Mouse (Mus musculus): Measurements from ENCODE around the gene Chst7. TPM values are rescaled to one million over a fixed set of nuclear protein-coding genes. Genes with fewer than 3 reads are reported as not detected.

The Chst7 gene
- polyA plus RNA-seq, 1 experiment from 2014 or later: 4.2 TPM

DNA sequence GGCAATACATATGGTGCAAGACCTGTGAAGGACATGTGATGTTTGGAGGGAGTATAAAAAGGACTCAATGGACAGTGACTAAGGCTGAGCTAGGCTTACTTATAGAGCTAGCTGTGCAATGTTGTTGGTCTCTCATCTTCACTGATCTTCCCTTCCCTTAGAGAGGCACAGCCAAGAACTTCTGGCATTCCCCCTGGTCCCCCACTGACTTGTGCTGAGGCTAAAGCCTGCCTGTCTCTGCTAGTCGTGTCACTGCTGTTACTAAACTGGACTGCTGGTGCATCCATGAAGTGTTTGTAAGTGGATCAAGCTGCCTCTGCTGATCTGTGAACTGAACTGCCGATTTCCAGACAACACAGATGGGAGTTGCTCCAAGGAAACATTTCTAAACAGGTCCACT is 66.1 kb downstream of the Chst7 start:
- no peak overlapping the region for H3K4me2 ChIP-seq (replicated peaks; ENCODE audit: low read depth, low read length)
- no peak for ATAC-seq (ENCODE audit: low FRiP score, low TSS enrichment)

DNA sequence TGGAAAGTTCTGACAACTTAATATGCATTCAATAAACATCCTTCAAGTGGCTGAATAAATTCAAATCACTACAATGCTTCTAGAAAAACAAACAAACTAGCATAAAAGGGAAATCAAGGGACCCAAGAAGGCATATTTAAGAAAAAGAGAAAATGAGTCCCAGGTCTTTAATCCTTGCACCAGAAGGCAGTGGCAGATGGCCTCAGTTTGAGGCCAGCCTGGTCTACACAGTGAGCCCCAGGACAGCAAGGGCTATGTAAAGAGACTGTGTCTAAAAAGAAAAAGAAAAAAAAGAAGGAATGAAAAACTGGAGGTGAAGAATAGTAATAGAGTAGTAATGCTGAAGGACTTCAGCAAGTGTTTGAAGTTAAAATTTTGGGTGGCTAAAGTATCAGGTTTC is 69.6 kb downstream of the Chst7 start:
- no peak for ATAC-seq (ENCODE audit: low FRiP score, low TSS enrichment)
- Histone ChIP-seq H3K36me3 (ENCODE audit: insufficient read depth, low read length) (no peaks in the 10 kb centered on the region), H3K4me3 (ENCODE audit: low read length) (no peak overlapping the region), H3K9ac (replicated peaks; ENCODE audit: low read length) (no peak overlapping the region), H3K27ac (ENCODE audit: low read length) (no peak overlapping the region), H3K27me3 (ENCODE audit: insufficient read depth, low read length) (no peaks in the 10 kb centered on the region), H3K4me2 (replicated peaks; ENCODE audit: low read depth, low read length) (no peak overlapping the region), H3K9me3 (ENCODE audit: low read length) (no peaks in the 10 kb centered on the region; the same call in 1 of the 2 replicates), H3K4me1 (ENCODE audit: insufficient read depth, low read length) (no peaks in the 10 kb centered on the region)

More for the DNA sequence above, 66.1 kb downstream of the Chst7 start:
- Histone ChIP-seq H3K9me3 (ENCODE audit: low read length) (no peaks in the 10 kb centered on the region; the same call in 1 of the 2 replicates), H3K9ac (replicated peaks; ENCODE audit: low read length) (no peak overlapping the region), H3K27ac (ENCODE audit: low read length) (no peak overlapping the region), H3K36me3 (ENCODE audit: insufficient read depth, low read length) (no peaks in the 10 kb centered on the region), H3K4me1 (ENCODE audit: insufficient read depth, low read length) (no peaks in the 10 kb centered on the region), H3K4me3 (ENCODE audit: low read length) (no peak overlapping the region), H3K27me3 (ENCODE audit: insufficient read depth, low read length) (no peaks in the 10 kb centered on the region)
- WGBS: 64% methylated on average over 2 of the region's 2 CpGs

DNA sequence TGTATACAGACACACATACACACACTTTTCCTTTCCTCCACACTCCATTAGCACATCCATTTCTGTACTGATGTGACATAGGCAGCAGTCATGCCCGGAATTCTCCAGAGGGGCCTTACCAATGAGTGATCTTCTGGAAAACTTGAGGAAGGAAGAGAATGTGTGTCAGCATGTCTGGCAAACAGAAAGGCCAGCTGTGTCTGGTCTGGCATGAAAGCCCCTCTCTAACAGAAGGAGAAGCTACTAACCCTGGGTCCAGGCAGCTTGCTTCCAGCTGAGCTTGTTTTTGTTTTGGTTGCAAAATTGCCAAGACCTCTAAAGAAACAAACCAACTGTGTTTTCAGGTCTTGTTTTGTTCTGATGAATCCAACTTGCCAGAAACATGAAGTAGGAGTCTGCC is 70.1 kb downstream of the Chst7 start:
- H3K9ac ChIP-seq (replicated peaks; ENCODE audit: low read length): no peak overlapping the region
- H3K27ac ChIP-seq (ENCODE audit: low read length): no peak overlapping the region
- H3K36me3 ChIP-seq (ENCODE audit: insufficient read depth, low read length): no peaks in the 10 kb centered on the region
- no peak overlapping the region for H3K4me3 ChIP-seq (ENCODE audit: low read length)
- H3K4me1 ChIP-seq (ENCODE audit: insufficient read depth, low read length): no peaks in the 10 kb centered on the region
- no peaks in the 10 kb centered on the region; the same call in 1 of the 2 replicates for H3K9me3 ChIP-seq (ENCODE audit: low read length)
- ATAC-seq (ENCODE audit: low FRiP score, low TSS enrichment): no peak
- no peaks in the 10 kb centered on the region for H3K27me3 ChIP-seq (ENCODE audit: insufficient read depth, low read length)
- H3K4me2 ChIP-seq (replicated peaks; ENCODE audit: low read depth, low read length): no peak overlapping the region
- WGBS: 56% methylated on average over 1 of the region's 1 CpGs

Other genes with a start within 250 kb of the Chst7 start
- gene Slc9a7, start 232.2 kb downstream of the Chst7 start, polyA plus RNA-seq (2015; fragmentation: Nextera tagmentation; extraction: Ambion mirVana): 1.3 and 1.5 TPM in 2 replicates

Data from kidney, embryonic 16.5 days (tissue).